Mouse (Mus musculus) hindbrain, postnatal 0 days (tissue): ENCODE measurements around the gene Arhgap23. TPM values are rescaled to one million over a fixed set of nuclear protein-coding genes. Genes with fewer than 3 reads are reported as not detected.

Experiments
- ATAC-seq: fragments of 200-750 bp; cut with Nextera tagmentation; 2 replicates; pipeline ENCODE4 v1.8.0; 2017; ENCODE audit warnings: mild to moderate bottlenecking, moderate TSS enrichment, moderate library complexity
- DNase-seq: peaks from one replicate; pipeline ENCODE4 v3.0.0-alpha.2; 2015; ENCODE audit warnings: low spot score
- H3K27ac ChIP-seq: fragments of 300-500 bp; sonication (generic); 2 replicates; pipeline ENCODE4 v1.5.1; 2014; ENCODE audit warnings: mild to moderate bottlenecking
- H3K27me3 ChIP-seq: fragments of 300-500 bp; sonication (generic); 2 replicates; pipeline ENCODE4 v1.6.1; 2014; ENCODE audit warnings: low read length, mixed read lengths; ENCODE audit not compliant: insufficient read depth
- H3K36me3 ChIP-seq: fragments of 300-500 bp; sonication (generic); 2 replicates; pipeline ENCODE4 v1.6.1; 2014; ENCODE audit warnings: low read length, mixed read lengths; ENCODE audit not compliant: insufficient read depth
- H3K4me1 ChIP-seq: fragments of 300-500 bp; sonication (generic); 2 replicates; pipeline ENCODE4 v1.6.1; 2014; ENCODE audit warnings: antibody characterized with exemption, low read length, mixed read lengths; ENCODE audit not compliant: insufficient read depth
- H3K4me2 ChIP-seq: fragments of 300-500 bp; sonication (generic); 2 replicates; pipeline ENCODE4 v1.6.1; 2014; ENCODE audit warnings: low read depth, mild to moderate bottlenecking, low read length, moderate library complexity, mixed read lengths
- H3K4me3 ChIP-seq: fragments of 300-500 bp; sonication (generic); 2 replicates; pipeline ENCODE4 v1.5.1; 2014; ENCODE audit warnings: low read length
- H3K9ac ChIP-seq: fragments of 300-500 bp; sonication (generic); replicated peaks from 2 replicates; pipeline ENCODE4 v1.6.1; 2014; ENCODE audit warnings: mild to moderate bottlenecking, low read length, moderate library complexity, mixed read lengths
- H3K9me3 ChIP-seq: fragments of 300-500 bp; sonication (generic); 2 replicates; pipeline ENCODE4 v1.6.1; 2016; ENCODE audit warnings: low read length, mixed read lengths
- CTCF ChIP-seq: IDR thresholded peaks from 2 replicates; pipeline ENCODE4 v1.5.1; 2016; ENCODE audit warnings: antibody characterized with exemption, control low read depth, low read depth
- WGBS: fragments of 180-500 bp; shearing (Covaris S2); extraction: QIAGEN DNeasy Blood & Tissue Kit; methylation state at CpG from one replicate; pipeline ENCODE4 v1.1.7; 2014; 5-methylcytosine and 5-hydroxymethylcytosine counted together
- polyA plus RNA-seq: library from polyadenylated mRNA; unstranded; fragments of >200 nt; fragmentation: Nextera tagmentation; extraction: Ambion mirVana; gene quantifications from 2 replicates; pipeline ENCODE4 v1.2.1, GENCODE M21; 2015
- total RNA-seq: library from RNA; depleted of rRNA; stranded (reverse); fragments of >200 nt; gene quantifications from 2 replicates; pipeline ENCODE4 v1.2.3, GENCODE M21; 2014

The Arhgap23 gene
- total and polyA plus RNA-seq, 2 experiments from 2014 or later: 7.7 to 75.2 TPM

DNA sequence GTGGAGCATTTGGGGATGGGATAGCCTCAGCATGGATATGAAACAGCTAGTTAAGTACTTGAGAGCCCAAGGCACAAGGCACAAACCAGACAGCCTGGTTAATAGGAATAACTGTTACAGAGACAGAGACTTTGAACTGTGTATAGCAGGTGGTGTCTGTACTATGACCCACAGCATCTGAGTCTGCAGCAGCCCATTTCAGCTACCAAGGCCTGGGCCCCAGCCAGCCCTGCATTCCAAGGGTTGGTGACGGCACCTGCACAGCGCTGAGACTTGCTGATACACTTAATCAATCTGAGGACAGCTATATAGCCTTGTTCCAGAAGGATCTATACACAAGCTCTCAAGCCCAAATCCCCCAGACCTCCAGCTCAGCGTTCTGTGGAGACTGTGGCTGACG is 82.2 kb downstream of the Arhgap23 start:
- H3K36me3 ChIP-seq: peaks cover 3% of the 10 kb centered on the region
- WGBS: 95% methylated on average over 4 of the region's 4 CpGs
- TF ChIP-seq CTCF: no peak
- ATAC-seq: no peak
- H3K9me3 ChIP-seq: no peaks in the 10 kb centered on the region
- H3K27me3 ChIP-seq: no peaks in the 10 kb centered on the region; the same call in 1 of the 2 replicates
- no peak overlapping the region for H3K4me3 ChIP-seq
- no peak overlapping the region for H3K9ac ChIP-seq
- no peak for DNase-seq
- no peaks in the 10 kb centered on the region for H3K4me1 ChIP-seq
- no peak overlapping the region for H3K4me2 ChIP-seq
- H3K27ac ChIP-seq: no peak overlapping the region

DNA sequence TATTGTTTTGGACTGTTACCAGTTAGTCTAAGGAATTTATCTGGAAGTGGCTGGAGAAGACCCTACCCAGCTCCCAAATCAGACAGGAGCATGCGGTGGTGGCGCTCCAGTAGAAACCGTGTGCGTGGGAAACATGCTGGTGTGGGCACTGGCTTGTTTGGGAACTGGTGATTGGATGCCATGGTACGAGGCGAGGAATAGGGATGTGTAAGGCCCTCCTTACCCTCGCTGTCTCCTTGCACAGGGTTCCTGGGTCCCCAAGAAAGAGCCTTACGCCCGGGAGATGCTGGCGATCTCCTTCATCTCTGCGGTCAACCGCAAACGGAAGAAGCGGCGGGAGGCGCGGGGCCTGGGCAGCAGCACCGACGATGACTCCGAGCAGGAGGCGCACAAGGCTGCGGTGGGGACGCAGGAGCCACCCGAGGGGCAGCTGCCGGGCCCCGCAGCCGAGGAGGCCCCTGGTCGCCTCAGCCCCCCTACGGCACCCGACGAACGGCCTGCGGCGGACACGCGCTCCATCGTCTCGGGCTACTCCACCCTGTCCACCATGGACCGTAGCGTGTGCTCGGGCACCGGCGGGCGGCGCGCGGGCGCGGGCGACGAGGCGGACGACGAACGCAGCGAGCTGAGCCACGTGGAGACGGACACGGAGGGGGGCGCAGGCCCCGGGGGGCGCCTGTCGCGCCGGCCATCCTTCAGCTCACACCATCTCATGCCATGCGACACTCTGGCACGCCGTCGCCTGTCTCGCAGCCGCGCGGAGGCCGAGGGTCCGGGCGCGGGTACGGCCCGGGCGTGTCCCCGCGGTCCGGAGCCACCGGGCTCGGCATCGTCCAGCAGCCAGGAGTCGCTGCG is 84.8 kb downstream of the Arhgap23 start, which contains the start of gene 4933428G20Rik:
Gene 4933428G20Rik, minus strand, starts transcription at position 476 of the 855 bp plus-strand sequence.
- ATAC-seq (0 out of 2 replicates have a peak, but pooled peaks have one; percentile 24), DNase-seq (peak; percentile 27)
- Histone ChIP-seq H3K9ac (peak within 1 kb of the TSS; percentile 19; the same call in 1 of the 2 replicates), H3K36me3 (no peaks in the 10 kb centered on the region), H3K27me3 (no peaks in the 10 kb centered on the region; the same call in 1 of the 2 replicates), H3K27ac (no peak within 1 kb of the TSS), H3K4me1 (no peaks in the 10 kb centered on the region), H3K4me3 (peak within 1 kb of the TSS; percentile 27), H3K9me3 (no peaks in the 10 kb centered on the region), H3K4me2 (peak within 1 kb of the TSS; percentile 48)
- WGBS: 22% methylated on average over 65 of the region's 88 CpGs
- no peak for TF ChIP-seq CTCF

DNA sequence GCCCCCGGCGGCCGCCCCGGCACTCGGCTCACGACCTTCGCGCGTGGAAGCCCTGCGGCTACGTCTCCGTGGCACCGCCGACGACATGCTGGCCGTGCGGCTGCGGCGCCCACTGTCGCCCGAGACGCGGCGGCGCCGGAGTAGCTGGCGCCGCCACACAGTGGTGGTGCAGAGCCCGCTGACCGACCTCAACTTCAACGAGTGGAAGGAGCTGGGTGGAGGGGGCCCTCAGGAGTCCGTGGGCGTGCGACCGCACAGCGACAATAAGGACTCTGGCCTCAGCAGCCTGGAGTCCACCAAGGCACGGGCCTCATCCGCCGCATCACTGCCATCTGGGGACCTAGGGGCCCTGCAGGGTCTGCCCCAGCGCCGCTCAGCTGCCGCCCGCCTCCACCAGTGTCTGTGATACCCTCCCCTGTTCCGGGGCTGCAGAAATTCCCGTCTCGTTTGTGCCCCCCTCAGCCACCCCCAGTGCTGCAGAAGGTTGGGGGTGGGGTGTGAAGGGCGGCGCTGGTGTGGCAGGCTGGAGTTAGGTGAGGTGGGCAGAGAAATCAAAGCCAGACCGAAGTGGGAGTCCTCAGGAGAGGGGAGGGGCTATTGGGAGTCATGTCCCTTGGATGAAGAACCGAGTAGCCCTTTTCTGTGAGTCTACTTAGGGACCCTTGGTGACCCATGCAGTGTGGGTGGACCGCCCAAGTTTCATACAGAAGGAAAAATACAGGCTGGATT is 85.6 kb downstream of the Arhgap23 start:
- H3K9me3 ChIP-seq: no peaks in the 10 kb centered on the region
- H3K9ac ChIP-seq: peak overlapping the region; percentile 19; the same call in 1 of the 2 replicates
- H3K4me3 ChIP-seq: peak overlapping the region; percentile 27
- no peaks in the 10 kb centered on the region for H3K4me1 ChIP-seq
- no peaks in the 10 kb centered on the region for H3K36me3 ChIP-seq
- TF ChIP-seq CTCF: no peak
- H3K27ac ChIP-seq: no peak overlapping the region
- no peaks in the 10 kb centered on the region; the same call in 1 of the 2 replicates for H3K27me3 ChIP-seq
- ATAC-seq (peak; percentile 27; the same call in 1 of the 2 replicates), DNase-seq (peak; percentile 44)
- peak overlapping the region; percentile 48 for H3K4me2 ChIP-seq
- 17% methylated on average over 49 of the region's 51 CpGs for WGBS

DNA sequence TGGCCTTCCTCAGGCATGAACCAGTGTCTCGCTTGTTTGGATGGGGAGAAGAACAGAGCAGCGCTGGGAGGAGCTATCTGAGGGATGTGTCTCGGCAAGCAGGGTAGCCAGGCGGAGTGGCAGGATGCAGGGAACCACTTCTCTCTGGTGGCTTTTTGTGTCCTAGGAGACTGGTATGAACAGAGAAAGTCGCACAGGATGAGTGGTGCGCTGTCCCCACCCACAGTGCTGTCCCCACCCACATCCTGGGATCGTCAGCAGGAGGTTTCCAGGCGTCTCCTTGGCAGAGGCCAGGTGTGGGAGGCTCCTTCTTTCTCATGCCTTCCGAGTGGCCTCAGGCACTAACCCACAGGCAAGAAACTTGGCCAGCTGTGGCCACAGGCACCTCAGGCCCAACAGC is 87.0 kb downstream of the Arhgap23 start:
- WGBS: 48% methylated on average over 9 of the region's 9 CpGs
- Histone ChIP-seq H3K36me3 (no peaks in the 10 kb centered on the region), H3K4me2 (no peak overlapping the region), H3K4me3 (no peak overlapping the region), H3K4me1 (no peaks in the 10 kb centered on the region), H3K27ac (no peak overlapping the region), H3K9me3 (no peaks in the 10 kb centered on the region), H3K27me3 (no peaks in the 10 kb centered on the region; the same call in 1 of the 2 replicates), H3K9ac (no peak overlapping the region)
- ATAC-seq (no peak), DNase-seq (no peak)
- TF ChIP-seq CTCF: no peak

DNA sequence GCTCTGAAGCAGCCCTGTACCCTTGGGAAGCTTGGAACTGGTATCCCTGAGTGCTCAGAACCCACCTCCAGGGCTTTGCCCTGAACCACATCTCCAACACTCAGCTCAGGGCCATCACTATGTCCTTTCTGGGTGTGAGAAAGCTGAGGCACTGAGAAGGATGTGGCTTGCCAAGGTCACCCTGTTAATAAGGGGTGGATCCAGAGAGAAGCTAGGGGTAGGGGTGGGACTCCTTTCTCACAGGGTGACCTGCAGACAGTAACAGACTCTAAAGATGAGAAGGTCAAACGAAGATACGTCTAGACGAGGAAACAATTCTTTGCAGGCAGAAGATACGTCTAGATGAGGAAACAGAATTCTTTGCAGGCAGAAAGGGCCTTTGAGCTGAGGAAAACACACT is 87.5 kb downstream of the Arhgap23 start:
- no peak for ATAC-seq
- Histone ChIP-seq H3K4me1 (no peaks in the 10 kb centered on the region), H3K9ac (no peak overlapping the region), H3K4me2 (no peak overlapping the region), H3K27me3 (no peaks in the 10 kb centered on the region; the same call in 1 of the 2 replicates), H3K9me3 (no peaks in the 10 kb centered on the region), H3K36me3 (no peaks in the 10 kb centered on the region), H3K27ac (no peak overlapping the region), H3K4me3 (no peak overlapping the region)
- no peak for TF ChIP-seq CTCF
- no peak for DNase-seq
- WGBS: 77% methylated on average over 4 of the region's 4 CpGs

DNA sequence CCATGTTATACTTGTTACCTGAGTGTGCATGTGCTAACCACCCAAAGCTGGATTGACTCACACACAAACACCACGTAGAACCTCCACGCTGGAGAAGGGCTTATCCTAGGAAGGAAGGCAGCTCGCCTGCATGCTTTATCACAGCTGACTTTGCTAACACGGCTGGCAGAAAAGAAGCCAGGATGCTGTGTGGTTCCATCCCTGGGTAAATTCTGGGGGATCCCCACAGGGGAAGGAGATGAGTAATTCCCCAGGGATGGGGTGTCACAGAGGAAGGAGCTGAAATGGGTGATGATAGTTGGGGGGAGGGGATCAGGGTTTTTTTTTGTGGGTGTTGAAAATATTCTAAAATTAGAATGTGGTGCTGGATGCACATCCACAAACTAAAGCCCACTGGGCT is 90.5 kb downstream of the Arhgap23 start:
- 83% methylated on average over 4 of the region's 4 CpGs for WGBS
- ATAC-seq (no peak), DNase-seq (no peak)
- Histone ChIP-seq H3K4me2 (no peak overlapping the region), H3K9me3 (no peaks in the 10 kb centered on the region), H3K9ac (no peak overlapping the region), H3K4me3 (no peak overlapping the region), H3K4me1 (no peaks in the 10 kb centered on the region), H3K36me3 (no peaks in the 10 kb centered on the region), H3K27me3 (no peaks in the 10 kb centered on the region), H3K27ac (no peak overlapping the region)
- no peak for TF ChIP-seq CTCF
